Mouse (Mus musculus) spleen, adult 2 months (tissue): ENCODE data around the gene Sec23a. TPM values are rescaled to one million over a fixed set of nuclear protein-coding genes. Genes with fewer than 3 reads are reported as not detected.
"Not testable (repeated sequence)": the region's sequence is repeated elsewhere in the genome, so short reads cannot be mapped to it uniquely, and the experiment has no call there.

ENCODE experiments used
- DNase-seq, 2 experiments: peaks; one replicate each; pipeline versions ENCODE4 v3.0.0 to v3.0.0-alpha.2; 2012 to 2021; ENCODE audit warnings: low spot score in 2 of 2, low read depth in 1 of 2
- H3K27ac ChIP-seq: fragments of 200-500 bp; 2 replicates; pipeline ENCODE4 v1.5.1; 2012; ENCODE audit warnings: low read length, inconsistent platforms; ENCODE audit not compliant: insufficient read depth
- H3K27me3 ChIP-seq: fragments of 200-500 bp; 2 replicates; pipeline ENCODE4 v1.6.1; 2012; ENCODE audit warnings: mild to moderate bottlenecking, moderate library complexity, low read length, inconsistent platforms; ENCODE audit not compliant: control insufficient read depth, insufficient read depth
- H3K36me3 ChIP-seq: fragments of 200-500 bp; 2 replicates; pipeline ENCODE4 v1.6.1; 2012; ENCODE audit warnings: mild to moderate bottlenecking, low read length, inconsistent platforms; ENCODE audit not compliant: control insufficient read depth, insufficient read depth
- H3K4me1 ChIP-seq: fragments of 200-500 bp; 2 replicates; pipeline ENCODE4 v1.6.1; 2011; ENCODE audit warnings: inconsistent platforms; ENCODE audit not compliant: control insufficient read depth, insufficient read depth, insufficient read length
- H3K4me3 ChIP-seq: fragments of 200-500 bp; 2 replicates; pipeline ENCODE4 v1.5.1; 2011; ENCODE audit warnings: mild to moderate bottlenecking, inconsistent platforms; ENCODE audit not compliant: insufficient read depth, insufficient read length; ENCODE audit errors: extremely low read depth
- CTCF ChIP-seq: fragments of 200-500 bp; IDR thresholded peaks from 2 replicates; pipeline ENCODE4 v1.5.1; 2011; ENCODE audit warnings: mild to moderate bottlenecking, inconsistent platforms; ENCODE audit not compliant: insufficient read depth, insufficient read length, insufficient replicate concordance; ENCODE audit errors: extremely low read depth
- POLR2A ChIP-seq: fragments of 200-500 bp; IDR thresholded peaks from 2 replicates; pipeline ENCODE4 v1.6.1; 2011; ENCODE audit warnings: low read depth, low read length, inconsistent platforms
- WGBS: fragments of 180-500 bp; shearing (Covaris S2); methylation state at CpG from one replicate; pipeline ENCODE4 v1.1.7; 2018; 5-methylcytosine and 5-hydroxymethylcytosine counted together
- polyA plus RNA-seq: library from polyadenylated mRNA; depleted of rRNA; stranded (reverse); fragments of >200 nt; gene quantifications from 2 replicates; pipeline ENCODE4 v1.2.3, GENCODE M21; 2012

Gene Sec23a
- polyA plus RNA-seq, 1 experiment, result 4.5 TPM

GRCm38 (mm10) chr12:58985766-58986165 lies 26.1 kb downstream of the Sec23a start:
- Histone ChIP-seq H3K36me3 (peaks cover 20% of the 10 kb centered on the region), H3K4me1 (no peaks in the 10 kb centered on the region), H3K4me3 (no peak overlapping the region), H3K27me3 (no peaks in the 10 kb centered on the region), H3K27ac (no peak overlapping the region)
- no peak for DNase-seq
- WGBS, result 96% methylated on average over 3 of the region's 3 CpGs
- TF ChIP-seq POLR2A (no peak), CTCF (no peak)

- not testable (repeated sequence) for H3K27ac ChIP-seq, H3K27me3 ChIP-seq, H3K4me1 ChIP-seq, DNase-seq, H3K4me3 ChIP-seq
- 87% methylated on average over 6 of the region's 6 CpGs for WGBS
- H3K36me3 ChIP-seq, result peaks cover 14% of the 10 kb centered on the region
Observed at GRCm38 (mm10) chr12:58981178-58981661, 30.6 kb downstream of the Sec23a start.

- WGBS, result 88% methylated on average over 2 of the region's 2 CpGs
- Histone ChIP-seq H3K36me3 (peaks cover 10% of the 10 kb centered on the region), H3K4me3 (no peak overlapping the region), H3K27me3 (no peaks in the 10 kb centered on the region), H3K27ac (no peak overlapping the region), H3K4me1 (no peaks in the 10 kb centered on the region)
- TF ChIP-seq POLR2A (no peak), CTCF (no peak)
- no peak for DNase-seq
Observed at GRCm38 (mm10) chr12:58976966-58977365, 34.9 kb downstream of the Sec23a start.

GRCm38 (mm10) chr12:58964583-58964982 lies 47.2 kb downstream of the Sec23a start:
- 83% methylated on average over 4 of the region's 4 CpGs for WGBS
- TF ChIP-seq CTCF (peak; percentile 30; the same call in 1 of the 2 replicates), POLR2A (no peak)
- no peaks in the 10 kb centered on the region for H3K27me3 ChIP-seq
- H3K4me1 ChIP-seq, result no peaks in the 10 kb centered on the region
- DNase-seq, result no peak
- H3K27ac ChIP-seq, result no peak overlapping the region
- H3K36me3 ChIP-seq, result peaks cover 10% of the 10 kb centered on the region
- no peak overlapping the region for H3K4me3 ChIP-seq

- Histone ChIP-seq H3K27me3 (no peaks in the 10 kb centered on the region), H3K4me3 (no peak overlapping the region), H3K36me3 (peaks cover 4% of the 10 kb centered on the region), H3K27ac (no peak overlapping the region), H3K4me1 (no peaks in the 10 kb centered on the region)
- TF ChIP-seq CTCF, result no peak
- TF ChIP-seq POLR2A, result no peak
- 89% methylated on average over 1 of the region's 1 CpGs for WGBS
- DNase-seq, result no peak
Observed at GRCm38 (mm10) chr12:58960844-58961243, 51.0 kb downstream of the Sec23a start.

- DNase-seq, result no peak
- TF ChIP-seq POLR2A, result no peak
- no peak for TF ChIP-seq CTCF
- H3K4me3 ChIP-seq, result no peak overlapping the region
- H3K4me1 ChIP-seq, result no peaks in the 10 kb centered on the region
- H3K27ac ChIP-seq, result no peak overlapping the region
- 83% methylated on average over 7 of the region's 7 CpGs for WGBS
- no peaks in the 10 kb centered on the region for H3K27me3 ChIP-seq
- no peaks in the 10 kb centered on the region; the same call in 1 of the 2 replicates for H3K36me3 ChIP-seq
Observed at GRCm38 (mm10) chr12:58956624-58957023, 55.2 kb downstream of the Sec23a start.

GRCm38 (mm10) chr12:58956162-58956561 lies 55.7 kb downstream of the Sec23a start:
- H3K36me3 ChIP-seq, result no peaks in the 10 kb centered on the region; the same call in 1 of the 2 replicates
- no peaks in the 10 kb centered on the region for H3K27me3 ChIP-seq
- DNase-seq, result no peak
- no peak overlapping the region for H3K4me3 ChIP-seq
- no peak overlapping the region for H3K27ac ChIP-seq
- WGBS, result 90% methylated on average over 7 of the region's 7 CpGs
- no peak for TF ChIP-seq POLR2A
- TF ChIP-seq CTCF, result no peak
- no peaks in the 10 kb centered on the region for H3K4me1 ChIP-seq

- no peaks in the 10 kb centered on the region for H3K4me1 ChIP-seq
- 86% methylated on average over 6 of the region's 6 CpGs for WGBS
- DNase-seq, result no peak
- TF ChIP-seq POLR2A (no peak), CTCF (no peak)
- H3K27ac ChIP-seq, result no peak overlapping the region
- H3K4me3 ChIP-seq, result no peak overlapping the region
- H3K36me3 ChIP-seq, result no peaks in the 10 kb centered on the region
- no peaks in the 10 kb centered on the region for H3K27me3 ChIP-seq
Observed at GRCm38 (mm10) chr12:58947879-58948278, 63.9 kb downstream of the Sec23a start.
